Mouse (Mus musculus) stomach, postnatal 0 days (tissue): Measurements from ENCODE around the gene Trim60. TPM values are rescaled to one million over a fixed set of nuclear protein-coding genes. Genes with fewer than 3 reads are reported as not detected.

ENCODE experiments used
- ATAC-seq: fragments of 200-750 bp; cut with Nextera tagmentation; 2 replicates; pipeline ENCODE4 v1.8.0; 2017; ENCODE audit not compliant: low FRiP score, low TSS enrichment
- DNase-seq: peaks from one replicate; pipeline ENCODE4 v3.0.0-alpha.2; 2016; ENCODE audit warnings: low spot score
- H3K27ac ChIP-seq: fragments of 300-500 bp; sonication (generic); replicated peaks from 2 replicates; pipeline ENCODE4 v1.5.1; 2014; ENCODE audit warnings: mild to moderate bottlenecking, control low read depth
- H3K27me3 ChIP-seq: fragments of 300-500 bp; sonication (generic); 2 replicates; pipeline ENCODE4 v1.6.1; 2014; ENCODE audit warnings: low read length; ENCODE audit not compliant: control insufficient read depth, insufficient read depth
- H3K36me3 ChIP-seq: fragments of 300-500 bp; sonication (generic); 2 replicates; pipeline ENCODE4 v1.6.1; 2014; ENCODE audit warnings: low read length, mixed read lengths; ENCODE audit not compliant: control insufficient read depth, insufficient read depth
- H3K4me1 ChIP-seq: fragments of 300-500 bp; sonication (generic); replicated peaks from 2 replicates; pipeline ENCODE4 v1.6.1; 2014; ENCODE audit warnings: antibody characterized with exemption; ENCODE audit not compliant: control insufficient read depth, insufficient read depth
- H3K4me2 ChIP-seq: fragments of 300-500 bp; sonication (generic); replicated peaks from 2 replicates; pipeline ENCODE4 v1.6.1; 2014; ENCODE audit warnings: low read depth, mild to moderate bottlenecking, control low read depth, moderate library complexity
- H3K4me3 ChIP-seq: fragments of 300-500 bp; sonication (generic); 2 replicates; pipeline ENCODE4 v1.5.1; 2014; ENCODE audit warnings: low read depth, low read length, control low read depth
- H3K9ac ChIP-seq: fragments of 300-500 bp; sonication (generic); 2 replicates; pipeline ENCODE4 v1.6.1; 2014; ENCODE audit warnings: mild to moderate bottlenecking, low read length, control low read depth, mixed read lengths
- H3K9me3 ChIP-seq: fragments of 300-500 bp; sonication (generic); 2 replicates; pipeline ENCODE4 v1.6.1; 2016; ENCODE audit warnings: low read length; ENCODE audit not compliant: control insufficient read depth
- CTCF ChIP-seq: IDR thresholded peaks from 2 replicates; pipeline ENCODE4 v1.5.1; 2016; ENCODE audit warnings: antibody characterized with exemption, low read depth, mild to moderate bottlenecking, moderate library complexity
- EP300 ChIP-seq: optimal IDR thresholded peaks from 2 replicates; pipeline ENCODE3; 2016; ENCODE audit warnings: antibody characterized with exemption
- WGBS: fragments of 180-500 bp; shearing (Covaris S2); extraction: QIAGEN DNeasy Blood & Tissue Kit; methylation state at CpG from one replicate; pipeline ENCODE4 v1.1.7; 2014; 5-methylcytosine and 5-hydroxymethylcytosine counted together
- polyA plus RNA-seq: library from polyadenylated mRNA; unstranded; fragments of >200 nt; fragmentation: Nextera tagmentation; extraction: Ambion mirVana; gene quantifications from 2 replicates; pipeline ENCODE4 v1.2.1, GENCODE M21; 2015

Gene Trim60
- polyA plus RNA-seq, 1 experiment from 2014 or later, result not detected

DNA sequence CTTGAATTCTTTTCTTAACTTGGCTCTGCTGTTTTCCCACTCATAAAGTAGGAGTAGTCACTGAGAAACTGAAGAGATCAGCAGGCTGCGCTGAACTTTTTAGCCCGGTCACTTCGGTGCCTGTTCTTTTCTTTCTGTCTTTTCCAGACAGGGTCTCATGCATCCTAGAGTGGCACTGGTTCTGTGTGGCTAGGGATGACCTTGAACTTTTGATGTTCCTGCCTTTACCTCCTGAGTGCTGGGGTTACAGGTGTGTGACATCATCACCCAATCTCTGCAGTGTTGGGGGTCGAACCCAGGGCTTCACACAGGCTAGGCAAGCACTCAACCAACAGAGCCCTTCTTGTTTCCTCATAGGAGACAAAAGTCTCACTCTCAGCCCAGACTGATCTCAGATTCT, 38.3 kb upstream of the Trim60 start:
- Histone ChIP-seq H3K9me3 (no peaks in the 10 kb centered on the region), H3K27ac (no peak overlapping the region), H3K27me3 (no peaks in the 10 kb centered on the region), H3K4me1 (no peaks in the 10 kb centered on the region), H3K4me2 (no peak overlapping the region), H3K36me3 (no peaks in the 10 kb centered on the region), H3K9ac (no peak overlapping the region), H3K4me3 (no peak overlapping the region)
- no peak for DNase-seq
- WGBS, result 91% methylated on average over 4 of the region's 4 CpGs
- no peak for ATAC-seq
- TF ChIP-seq CTCF, result no peak
- TF ChIP-seq EP300, result no peak

DNA sequence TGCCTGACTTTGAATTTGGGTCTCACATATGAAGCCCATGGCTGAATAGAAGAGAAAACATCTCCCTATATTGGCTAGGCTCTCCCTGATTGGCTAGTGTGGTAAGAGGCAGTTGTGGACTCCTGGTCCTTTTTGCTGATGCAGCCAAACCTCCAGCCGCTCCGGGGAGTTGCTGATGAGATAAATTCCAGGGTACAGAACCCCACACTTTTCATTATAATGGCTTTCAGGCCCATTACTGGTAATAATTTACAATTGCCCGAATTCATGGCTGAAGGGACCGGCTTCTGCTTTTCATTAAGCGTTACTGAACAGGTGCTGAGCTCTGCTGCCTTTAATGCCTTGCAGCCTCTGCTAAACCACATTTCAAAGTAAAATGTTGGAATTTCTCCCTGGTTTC, 35.6 kb upstream of the Trim60 start:
- Histone ChIP-seq H3K9me3 (no peaks in the 10 kb centered on the region), H3K4me2 (no peak overlapping the region), H3K4me3 (no peak overlapping the region), H3K36me3 (no peaks in the 10 kb centered on the region), H3K27me3 (no peaks in the 10 kb centered on the region), H3K4me1 (no peaks in the 10 kb centered on the region), H3K9ac (no peak overlapping the region), H3K27ac (no peak overlapping the region)
- ATAC-seq (no peak), DNase-seq (no peak)
- TF ChIP-seq CTCF (no peak), EP300 (no peak)
- WGBS, result 49% methylated on average over 5 of the region's 5 CpGs

DNA sequence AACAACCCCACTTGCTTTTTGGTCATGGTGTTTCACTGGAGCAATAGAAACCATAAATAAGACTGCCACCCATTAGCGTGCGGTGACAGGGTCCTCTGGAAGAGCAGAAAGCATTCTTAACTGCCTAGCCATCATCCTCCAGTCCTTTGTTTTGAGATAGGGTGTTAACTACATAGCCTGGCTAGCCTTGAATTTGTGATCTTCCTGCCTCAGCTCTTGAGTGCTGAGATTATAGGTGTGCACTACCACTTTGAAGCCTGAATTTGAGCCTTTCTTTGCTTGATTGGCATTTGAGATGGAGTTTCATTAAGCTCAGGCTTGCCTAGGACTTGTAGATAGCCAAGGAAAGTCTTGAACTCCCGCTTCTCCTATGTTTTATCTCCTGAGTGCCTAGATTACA, 35.2 kb upstream of the Trim60 start:
- TF ChIP-seq CTCF (no peak), EP300 (no peak)
- no peak overlapping the region for H3K27ac ChIP-seq
- H3K4me3 ChIP-seq, result no peak overlapping the region
- ATAC-seq (no peak), DNase-seq (no peak)
- H3K36me3 ChIP-seq, result no peaks in the 10 kb centered on the region
- 91% methylated on average over 3 of the region's 3 CpGs for WGBS
- no peaks in the 10 kb centered on the region for H3K4me1 ChIP-seq
- H3K9me3 ChIP-seq, result no peaks in the 10 kb centered on the region
- H3K27me3 ChIP-seq, result no peaks in the 10 kb centered on the region
- no peak overlapping the region for H3K4me2 ChIP-seq
- H3K9ac ChIP-seq, result no peak overlapping the region

DNA sequence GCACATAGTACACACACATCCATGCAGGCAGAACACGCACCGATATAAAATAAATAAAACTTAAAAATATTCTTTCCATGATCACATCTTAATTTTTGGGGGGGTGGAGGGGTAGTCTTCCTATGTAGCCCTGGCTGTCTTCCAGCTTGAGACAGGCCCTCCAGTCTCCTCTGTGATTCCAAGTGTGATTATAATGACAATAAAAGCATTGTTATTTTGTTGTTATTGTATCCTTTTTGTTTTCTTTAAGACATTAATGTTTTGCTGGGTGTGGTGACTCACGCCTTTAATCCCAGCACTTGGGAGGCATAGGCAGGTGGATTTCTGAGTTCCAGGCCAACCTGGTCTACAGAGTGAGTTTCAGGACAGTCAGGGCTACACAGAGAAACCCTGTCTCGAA, 29.4 kb upstream of the Trim60 start:
- Histone ChIP-seq H3K4me3 (no peak overlapping the region), H3K4me1 (no peaks in the 10 kb centered on the region), H3K9me3 (no peaks in the 10 kb centered on the region), H3K36me3 (no peaks in the 10 kb centered on the region), H3K27me3 (no peaks in the 10 kb centered on the region), H3K9ac (no peak overlapping the region), H3K4me2 (no peak overlapping the region), H3K27ac (no peak overlapping the region)
- 82% methylated on average over 4 of the region's 4 CpGs for WGBS
- no peak for TF ChIP-seq CTCF
- no peak for TF ChIP-seq EP300
- ATAC-seq (no peak), DNase-seq (no peak)

DNA sequence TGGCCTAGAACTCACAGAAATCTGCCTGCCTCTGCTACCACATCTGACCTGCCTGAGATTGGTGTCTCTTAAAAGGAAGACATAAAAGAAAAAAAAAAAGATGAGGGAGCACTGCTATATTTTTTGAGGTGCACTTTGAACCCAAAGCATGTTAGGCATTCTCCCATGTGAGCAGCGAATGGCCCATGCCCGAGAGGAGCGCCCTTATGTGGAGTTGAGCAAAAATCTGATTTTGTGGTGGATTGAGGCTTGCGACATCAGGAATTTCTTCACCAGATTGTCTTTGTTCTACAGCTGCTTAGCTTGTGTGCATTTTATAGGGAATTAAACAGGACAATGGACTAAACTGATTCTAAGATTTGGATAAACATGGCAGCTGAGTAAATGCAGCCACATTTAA, 28.8 kb upstream of the Trim60 start:
- H3K9me3 ChIP-seq, result no peaks in the 10 kb centered on the region
- no peak overlapping the region for H3K4me2 ChIP-seq
- no peak overlapping the region for H3K9ac ChIP-seq
- no peak overlapping the region for H3K27ac ChIP-seq
- no peaks in the 10 kb centered on the region for H3K4me1 ChIP-seq
- DNase-seq, result no peak
- no peak for TF ChIP-seq CTCF
- TF ChIP-seq EP300, result no peak
- WGBS, result 86% methylated on average over 4 of the region's 4 CpGs
- H3K36me3 ChIP-seq, result no peaks in the 10 kb centered on the region
- H3K27me3 ChIP-seq, result no peaks in the 10 kb centered on the region
- no peak for ATAC-seq
- no peak overlapping the region for H3K4me3 ChIP-seq

DNA sequence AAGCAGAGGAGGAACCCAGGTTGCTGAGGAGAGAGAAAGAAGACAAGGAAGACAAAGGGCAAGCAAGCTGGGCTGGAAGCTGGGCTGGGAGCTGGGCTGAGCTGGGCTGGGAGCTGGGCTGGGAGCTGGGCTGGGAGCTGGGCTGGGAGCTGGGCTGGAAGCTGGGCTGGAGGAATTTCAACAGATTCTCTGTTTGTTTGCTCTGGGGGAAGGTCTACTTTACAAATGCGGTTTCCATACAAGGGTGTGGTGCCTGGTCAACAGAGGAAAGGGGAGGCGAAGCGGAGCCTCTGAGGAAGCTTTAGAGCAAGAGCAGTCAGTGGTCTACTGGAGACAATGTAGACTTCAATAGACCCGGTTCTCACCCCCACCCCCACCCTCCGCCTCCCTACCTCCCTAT, 28.2 kb upstream of the Trim60 start:
- DNase-seq (peak; percentile 45), ATAC-seq (peak; percentile 78)
- Histone ChIP-seq H3K4me3 (no peak overlapping the region), H3K27ac (no peak overlapping the region), H3K4me2 (peak overlapping the region; percentile 12; the same call in 1 of the 2 replicates), H3K36me3 (no peaks in the 10 kb centered on the region), H3K27me3 (no peaks in the 10 kb centered on the region), H3K4me1 (no peaks in the 10 kb centered on the region), H3K9ac (no peak overlapping the region), H3K9me3 (no peaks in the 10 kb centered on the region)
- TF ChIP-seq CTCF, result no peak
- no peak for TF ChIP-seq EP300
- 34% methylated on average over 5 of the region's 5 CpGs for WGBS
